Mouse (Mus musculus): ENCODE data around the gene Lgals2. TPM values are rescaled to one million over a fixed set of nuclear protein-coding genes. Genes with fewer than 3 reads are reported as not detected.
A peak's percentile ranks its signal among the peaks of the same experiment; 100 is the strongest.

The Lgals2 gene
- total RNA-seq, 1 experiment from 2014 or later, result not detected

GRCm38 (mm10) chr15:78815314-78816073, 39.8 kb downstream of the Lgals2 start:
- no peak for DNase-seq

- no peak for DNase-seq
These were observed 41.7 kb downstream of the Lgals2 start for GRCm38 (mm10) chr15:78813603-78814002.

GRCm38 (mm10) chr15:78810146-78810545, 45.2 kb downstream of the Lgals2 start:
- DNase-seq, result no peak

- no peak for DNase-seq
These were observed 45.6 kb downstream of the Lgals2 start for GRCm38 (mm10) chr15:78809739-78810138.

GRCm38 (mm10) chr15:78808980-78809379, 46.3 kb downstream of the Lgals2 start:
- no peak for DNase-seq

GRCm38 (mm10) chr15:78807141-78807540, 48.2 kb downstream of the Lgals2 start:
- DNase-seq, result peak; percentile 46

- no peak for DNase-seq
These were observed 48.7 kb downstream of the Lgals2 start for GRCm38 (mm10) chr15:78806614-78807013.

- no peak for DNase-seq
These were observed 50.0 kb downstream of the Lgals2 start for GRCm38 (mm10) chr15:78805351-78805750.

- no peak for DNase-seq
These were observed 51.0 kb downstream of the Lgals2 start for GRCm38 (mm10) chr15:78804326-78804725.

GRCm38 (mm10) chr15:78803499-78803900, 51.8 kb downstream of the Lgals2 start:
- DNase-seq, result peak; percentile 46

GRCm38 (mm10) chr15:78802776-78803391, 52.4 kb downstream of the Lgals2 start, which contains the start of gene Card10:
Card10 (minus strand) TSS chr15:78803042.
- peak; percentile 66 for DNase-seq

GRCm38 (mm10) chr15:78801971-78802741, 53.2 kb downstream of the Lgals2 start:
- peak; percentile 33 for DNase-seq

GRCm38 (mm10) chr15:78801571-78801970, 53.8 kb downstream of the Lgals2 start:
- no peak for DNase-seq

Small RNAs within 50 kb of the gene (microRNA-seq; reads per million reads assigned to microRNA genes)
- 0 to 1.0 reads per million in 2 experiments for gene Mir6955

Other genes starting within 250 kb of the Lgals2 start
- 2.4 and 7.8 TPM in 2 replicates for gene Elfn2, start 136.8 kb downstream of the Lgals2 start, total RNA-seq (2021)
- gene Mfng, start 82.1 kb downstream of the Lgals2 start, total RNA-seq (2021), result 11.9 and 14.5 TPM in 2 replicates
- gene Card10, start 52.5 kb downstream of the Lgals2 start, total RNA-seq (2021), result 6.5 and 7.0 TPM in 2 replicates
- 38.8 and 43.4 TPM in 2 replicates for gene Cdc42ep1, start 12.9 kb downstream of the Lgals2 start, total RNA-seq (2021)
- gene Gga1, start 21.7 kb upstream of the Lgals2 start, total RNA-seq (2021), result 58.1 and 61.5 TPM in 2 replicates
- not detected in 2 replicates for gene Gm49510, start 44.1 kb upstream of the Lgals2 start, total RNA-seq (2021)
- gene Sh3bp1, start 44.2 kb upstream of the Lgals2 start, total RNA-seq (2021), result 6.1 and 8.8 TPM in 2 replicates
- gene Pdxp, start 58.4 kb upstream of the Lgals2 start, total RNA-seq (2021), result 5.0 and 6.0 TPM in 2 replicates
- gene Lgals1, start 71.2 kb upstream of the Lgals2 start, total RNA-seq (2021), result 273 and 304 TPM in 2 replicates
- 42.7 and 44.0 TPM in 2 replicates for gene Nol12, start 79.4 kb upstream of the Lgals2 start, total RNA-seq (2021)
- 113 and 114 TPM in 2 replicates for gene Triobp, start 92.2 kb upstream of the Lgals2 start, total RNA-seq (2021)
- 159 and 217 TPM in 2 replicates for gene H1f0, start 172.9 kb upstream of the Lgals2 start, total RNA-seq (2021)
- gene Galr3, start 186.4 kb upstream of the Lgals2 start, total RNA-seq (2021), result 0.39 TPM in 1 of 2 replicates, not detected in the other
- gene Ankrd54, start 207.4 kb upstream of the Lgals2 start, total RNA-seq (2021), result 20.4 and 27.4 TPM in 2 replicates
- 150 and 151 TPM in 2 replicates for gene Eif3l, start 219.7 kb upstream of the Lgals2 start, total RNA-seq (2021)